Mouse (Mus musculus) testis, adult 2 months (tissue): ENCODE measurements around the gene Armc8.

Experiments
- CTCF ChIP-seq: fragments of 200-500 bp; IDR thresholded peaks from 2 replicates; pipeline ENCODE4 v1.5.1; 2012; ENCODE audit warnings: low read depth, mild to moderate bottlenecking, inconsistent platforms, low read length, moderate library complexity; ENCODE audit not compliant: control insufficient read depth, insufficient read depth, insufficient replicate concordance
- POLR2A ChIP-seq: fragments of 200-500 bp; IDR thresholded peaks from 2 replicates; pipeline ENCODE4 v1.6.1; 2012; ENCODE audit warnings: low read depth, mild to moderate bottlenecking, inconsistent platforms, low read length, moderate library complexity; ENCODE audit not compliant: control insufficient read depth

- TF ChIP-seq POLR2A (no peak), CTCF (no peak)
Measured at GRCm38 (mm10) chr9:99580655-99581054, 12.0 kb upstream of the Armc8 start.
